Mouse (Mus musculus): ENCODE data around the gene Actl10. TPM values are rescaled to one million over a fixed set of nuclear protein-coding genes. Genes with fewer than 3 reads are reported as not detected.

The Actl10 gene
- polyA plus RNA-seq (2015; fragmentation: Nextera tagmentation; extraction: Ambion mirVana) = 0.09 TPM in 1 of 2 replicates, not detected in the other

- H3K4me1 ChIP-seq (ENCODE audit: control insufficient read depth, insufficient read depth, low read length) = peaks cover 13% of the 10 kb centered on the region
- H3K9ac ChIP-seq (ENCODE audit: low read depth, low read length) = no peak within 1 kb of the TSS
- H3K27ac ChIP-seq (ENCODE audit: low read length) = no peak within 1 kb of the TSS
- peak within 1 kb of the TSS; percentile 28 for H3K4me2 ChIP-seq (ENCODE audit: low read depth, low read length)
- no peaks in the 10 kb centered on the region for H3K36me3 ChIP-seq (ENCODE audit: control insufficient read depth, insufficient read depth, low read length)
- peaks cover 11% of the 10 kb centered on the region for H3K27me3 ChIP-seq (replicated peaks; ENCODE audit: control insufficient read depth, insufficient read depth, low read length)
- peak within 1 kb of the TSS; percentile 2; the same call in 1 of the 2 replicates for H3K4me3 ChIP-seq (ENCODE audit: low read length)
- no peaks in the 10 kb centered on the region for H3K9me3 ChIP-seq (ENCODE audit: control insufficient read depth, low read length)
- WGBS = 80% methylated on average over 4 of the region's 4 CpGs
- no peak for ATAC-seq
Measured at GRCm38 (mm10) chr2:154551476-154551875, at the start of gene Actl10. TSS of gene Actl10 (plus strand) at chr2:154551776.

DNA sequence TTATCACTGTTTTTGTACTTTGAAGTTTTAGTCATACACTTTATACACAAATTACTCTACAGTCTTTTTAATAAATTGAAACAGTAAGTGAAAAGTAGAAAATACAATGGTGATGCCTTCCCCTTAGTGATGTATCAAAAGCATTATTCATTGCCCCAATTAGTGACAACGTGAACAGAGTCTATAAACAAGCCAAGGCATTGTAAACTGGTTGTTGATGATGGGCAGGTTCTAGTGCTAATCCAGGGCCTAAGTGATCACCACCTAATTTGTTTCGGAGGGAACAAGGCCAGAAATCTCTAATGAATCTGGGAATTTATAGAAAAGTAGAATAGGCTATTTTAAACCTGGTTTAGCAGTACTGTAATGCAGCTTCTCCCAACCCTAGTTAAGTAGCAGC, 44.5 kb upstream of the Actl10 start:
- Histone ChIP-seq H3K9me3 (ENCODE audit: control insufficient read depth, low read length) (no peaks in the 10 kb centered on the region), H3K4me3 (ENCODE audit: low read length) (no peak overlapping the region), H3K27me3 (replicated peaks; ENCODE audit: control insufficient read depth, insufficient read depth, low read length) (no peaks in the 10 kb centered on the region), H3K9ac (ENCODE audit: low read depth, low read length) (no peak overlapping the region), H3K4me2 (ENCODE audit: low read depth, low read length) (no peak overlapping the region), H3K27ac (ENCODE audit: low read length) (no peak overlapping the region; the same call in 1 of the 2 replicates), H3K4me1 (ENCODE audit: control insufficient read depth, insufficient read depth, low read length) (0 out of 2 replicates have a peak, but pooled peaks cover 6% of the 10 kb centered on the region), H3K36me3 (ENCODE audit: control insufficient read depth, insufficient read depth, low read length) (no peaks in the 10 kb centered on the region)
- no peak for ATAC-seq
- WGBS = 63% methylated on average over 2 of the region's 2 CpGs

DNA sequence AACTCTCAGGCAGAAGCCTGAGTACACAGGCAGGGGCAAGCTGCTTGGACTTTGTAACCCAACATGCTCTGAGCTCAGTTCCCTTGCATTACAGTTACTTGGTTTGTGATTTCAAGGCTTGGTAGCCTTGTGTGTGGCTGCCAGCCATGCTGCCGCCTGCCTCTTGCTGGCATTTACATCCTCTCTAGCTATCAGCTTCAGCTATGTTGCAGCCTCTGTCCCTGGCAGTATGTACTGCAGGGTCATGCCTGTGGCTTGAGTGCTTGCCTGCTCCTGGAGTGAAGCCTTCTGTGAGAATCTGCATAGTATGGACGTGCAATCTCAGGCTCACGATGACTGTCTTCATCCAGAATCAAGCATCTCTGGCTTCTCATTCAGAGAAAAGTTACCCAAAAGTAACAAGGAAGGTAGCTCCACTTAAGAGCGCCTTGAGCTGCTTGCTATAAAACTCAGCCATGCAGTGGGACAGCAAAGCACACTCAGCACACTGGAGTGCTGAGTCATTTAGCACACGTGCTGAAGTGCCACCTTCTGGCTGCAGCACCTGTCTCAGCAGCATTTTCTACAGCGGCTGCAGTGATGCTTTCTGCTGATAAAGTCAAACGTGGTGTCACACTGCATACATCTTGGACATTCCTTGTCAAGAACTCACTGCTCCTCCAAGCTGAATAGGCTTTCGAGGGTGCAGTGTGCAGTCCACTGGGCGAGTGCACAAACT, 43.9 kb upstream of the Actl10 start:
- Histone ChIP-seq H3K4me3 (ENCODE audit: low read length) (no peak overlapping the region), H3K27me3 (replicated peaks; ENCODE audit: control insufficient read depth, insufficient read depth, low read length) (no peaks in the 10 kb centered on the region), H3K27ac (ENCODE audit: low read length) (no peak overlapping the region), H3K9me3 (ENCODE audit: control insufficient read depth, low read length) (no peaks in the 10 kb centered on the region), H3K9ac (ENCODE audit: low read depth, low read length) (no peak overlapping the region), H3K4me2 (ENCODE audit: low read depth, low read length) (no peak overlapping the region), H3K36me3 (ENCODE audit: control insufficient read depth, insufficient read depth, low read length) (no peaks in the 10 kb centered on the region), H3K4me1 (ENCODE audit: control insufficient read depth, insufficient read depth, low read length) (0 out of 2 replicates have a peak, but pooled peaks cover 6% of the 10 kb centered on the region)
- peak; percentile 88 for ATAC-seq
- WGBS = 65% methylated on average over 9 of the region's 9 CpGs

DNA sequence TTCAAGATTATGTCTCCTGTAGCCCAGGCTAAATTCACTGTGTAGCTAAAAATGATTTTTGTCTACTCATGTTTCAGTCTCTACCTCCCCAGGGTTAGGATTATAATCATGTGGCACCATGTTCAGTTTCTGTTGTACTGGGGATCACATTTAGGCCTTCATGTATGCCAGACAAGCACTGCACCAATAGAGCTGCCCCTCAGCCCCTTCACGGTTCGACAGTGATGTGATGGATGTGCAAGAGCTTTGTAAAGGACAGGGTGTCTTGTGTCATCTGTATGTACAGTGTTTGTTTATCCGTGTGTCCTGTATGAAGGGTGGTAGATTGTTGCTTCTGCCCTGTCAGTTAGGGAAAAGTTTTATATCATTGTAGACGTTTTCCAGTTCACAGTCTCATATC, 43.1 kb upstream of the Actl10 start:
- 0 out of 2 replicates have a peak, but pooled peaks cover 6% of the 10 kb centered on the region for H3K4me1 ChIP-seq (ENCODE audit: control insufficient read depth, insufficient read depth, low read length)
- no peaks in the 10 kb centered on the region for H3K9me3 ChIP-seq (ENCODE audit: control insufficient read depth, low read length)
- H3K27me3 ChIP-seq (replicated peaks; ENCODE audit: control insufficient read depth, insufficient read depth, low read length) = no peaks in the 10 kb centered on the region
- no peak overlapping the region for H3K27ac ChIP-seq (ENCODE audit: low read length)
- ATAC-seq = no peak
- no peak overlapping the region for H3K4me2 ChIP-seq (ENCODE audit: low read depth, low read length)
- H3K9ac ChIP-seq (ENCODE audit: low read depth, low read length) = no peak overlapping the region
- WGBS = 87% methylated on average over 4 of the region's 4 CpGs
- H3K4me3 ChIP-seq (ENCODE audit: low read length) = no peak overlapping the region
- no peaks in the 10 kb centered on the region for H3K36me3 ChIP-seq (ENCODE audit: control insufficient read depth, insufficient read depth, low read length)

GRCm38 (mm10) chr2:154510141-154510540, 41.4 kb upstream of the Actl10 start:
- ATAC-seq = no peak
- Histone ChIP-seq H3K4me2 (ENCODE audit: low read depth, low read length) (no peak overlapping the region), H3K4me1 (ENCODE audit: control insufficient read depth, insufficient read depth, low read length) (0 out of 2 replicates have a peak, but pooled peaks cover 6% of the 10 kb centered on the region), H3K9ac (ENCODE audit: low read depth, low read length) (no peak overlapping the region), H3K9me3 (ENCODE audit: control insufficient read depth, low read length) (no peaks in the 10 kb centered on the region), H3K27me3 (replicated peaks; ENCODE audit: control insufficient read depth, insufficient read depth, low read length) (no peaks in the 10 kb centered on the region), H3K27ac (ENCODE audit: low read length) (no peak overlapping the region), H3K36me3 (ENCODE audit: control insufficient read depth, insufficient read depth, low read length) (no peaks in the 10 kb centered on the region), H3K4me3 (ENCODE audit: low read length) (no peak overlapping the region)
- WGBS = 89% methylated on average over 3 of the region's 3 CpGs

DNA sequence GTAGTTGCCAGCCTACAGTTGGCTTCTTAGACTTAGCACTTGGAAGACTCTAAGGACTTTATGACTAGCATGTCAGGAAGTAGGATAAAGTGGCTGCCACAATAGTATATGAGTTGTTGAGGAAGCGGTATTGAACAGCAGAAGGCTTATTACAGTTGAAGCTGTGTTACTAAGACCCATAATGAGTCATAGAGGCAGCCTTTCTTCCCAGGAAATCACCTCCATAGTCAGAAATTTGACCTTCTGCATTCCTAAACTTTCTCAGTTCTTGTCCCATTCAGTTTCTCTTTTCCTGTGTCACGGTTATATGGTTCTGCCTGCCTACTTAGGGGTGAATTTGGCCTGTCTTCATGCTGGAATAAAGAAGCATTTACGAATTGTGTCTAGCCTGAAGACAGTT, 34.6 kb upstream of the Actl10 start:
- no peak for ATAC-seq
- no peaks in the 10 kb centered on the region for H3K4me1 ChIP-seq (ENCODE audit: control insufficient read depth, insufficient read depth, low read length)
- no peak overlapping the region for H3K4me2 ChIP-seq (ENCODE audit: low read depth, low read length)
- 83% methylated on average over 3 of the region's 3 CpGs for WGBS
- no peaks in the 10 kb centered on the region for H3K9me3 ChIP-seq (ENCODE audit: control insufficient read depth, low read length)
- H3K27ac ChIP-seq (ENCODE audit: low read length) = no peak overlapping the region
- H3K4me3 ChIP-seq (ENCODE audit: low read length) = no peak overlapping the region
- peaks cover 6% of the 10 kb centered on the region; the same call in 1 of the 2 replicates for H3K36me3 ChIP-seq (ENCODE audit: control insufficient read depth, insufficient read depth, low read length)
- H3K9ac ChIP-seq (ENCODE audit: low read depth, low read length) = no peak overlapping the region
- no peaks in the 10 kb centered on the region for H3K27me3 ChIP-seq (replicated peaks; ENCODE audit: control insufficient read depth, insufficient read depth, low read length)

DNA sequence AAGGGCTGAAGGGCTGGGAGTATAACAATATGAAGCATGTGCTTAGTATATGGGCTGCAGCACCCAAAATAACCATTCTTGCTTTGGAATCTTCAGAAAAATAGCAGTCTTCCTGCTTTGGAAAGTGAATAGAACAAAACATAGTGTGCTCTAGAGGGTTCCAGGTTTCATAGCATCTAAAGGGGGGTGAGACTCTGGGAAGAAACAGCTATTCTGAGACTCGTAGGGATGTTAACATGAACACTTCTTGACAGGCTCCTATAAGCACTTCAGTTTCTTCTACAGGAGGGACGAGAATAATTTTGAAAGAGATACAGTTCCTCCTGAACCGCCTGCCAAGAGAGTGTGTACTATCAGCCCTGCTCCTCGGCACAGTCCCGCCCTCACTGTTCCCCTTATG, 34.2 kb upstream of the Actl10 start:
- H3K4me2 ChIP-seq (ENCODE audit: low read depth, low read length) = no peak overlapping the region
- H3K9me3 ChIP-seq (ENCODE audit: control insufficient read depth, low read length) = no peaks in the 10 kb centered on the region
- no peak overlapping the region for H3K4me3 ChIP-seq (ENCODE audit: low read length)
- no peak overlapping the region for H3K27ac ChIP-seq (ENCODE audit: low read length)
- 85% methylated on average over 5 of the region's 5 CpGs for WGBS
- H3K9ac ChIP-seq (ENCODE audit: low read depth, low read length) = no peak overlapping the region
- H3K4me1 ChIP-seq (ENCODE audit: control insufficient read depth, insufficient read depth, low read length) = no peaks in the 10 kb centered on the region
- no peak for ATAC-seq
- H3K36me3 ChIP-seq (ENCODE audit: control insufficient read depth, insufficient read depth, low read length) = peaks cover 6% of the 10 kb centered on the region; the same call in 1 of the 2 replicates
- H3K27me3 ChIP-seq (replicated peaks; ENCODE audit: control insufficient read depth, insufficient read depth, low read length) = no peaks in the 10 kb centered on the region

DNA sequence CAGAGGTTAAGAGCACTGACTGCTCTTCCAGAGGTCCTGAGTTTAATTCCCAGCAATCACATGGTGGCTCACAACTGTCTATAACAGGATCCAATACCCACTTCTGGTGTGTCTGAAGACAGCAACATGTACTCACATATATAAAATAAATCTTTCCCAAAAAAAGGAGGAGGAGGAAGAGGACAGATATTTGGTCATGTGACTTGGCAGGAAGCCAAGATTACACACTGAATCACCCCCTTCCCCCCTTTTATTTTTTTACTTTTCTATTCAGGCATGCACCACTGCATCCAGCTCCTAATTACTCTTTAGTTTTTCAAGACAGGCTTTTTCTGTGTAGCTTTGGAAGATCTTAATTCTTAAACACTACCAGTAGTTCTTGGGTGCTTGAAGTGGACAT, 30.1 kb upstream of the Actl10 start:
- Histone ChIP-seq H3K9ac (ENCODE audit: low read depth, low read length) (no peak overlapping the region), H3K4me3 (ENCODE audit: low read length) (no peak overlapping the region), H3K4me2 (ENCODE audit: low read depth, low read length) (no peak overlapping the region), H3K27ac (ENCODE audit: low read length) (no peak overlapping the region), H3K9me3 (ENCODE audit: control insufficient read depth, low read length) (no peaks in the 10 kb centered on the region), H3K4me1 (ENCODE audit: control insufficient read depth, insufficient read depth, low read length) (no peaks in the 10 kb centered on the region), H3K36me3 (ENCODE audit: control insufficient read depth, insufficient read depth, low read length) (peaks cover 10% of the 10 kb centered on the region; the same call in 1 of the 2 replicates), H3K27me3 (replicated peaks; ENCODE audit: control insufficient read depth, insufficient read depth, low read length) (no peaks in the 10 kb centered on the region)
- ATAC-seq = no peak

- Histone ChIP-seq H3K9ac (ENCODE audit: low read depth, low read length) (no peak overlapping the region), H3K36me3 (ENCODE audit: control insufficient read depth, insufficient read depth, low read length) (peaks cover 10% of the 10 kb centered on the region; the same call in 1 of the 2 replicates), H3K4me3 (ENCODE audit: low read length) (no peak overlapping the region), H3K4me1 (ENCODE audit: control insufficient read depth, insufficient read depth, low read length) (no peaks in the 10 kb centered on the region), H3K27ac (ENCODE audit: low read length) (no peak overlapping the region), H3K4me2 (ENCODE audit: low read depth, low read length) (no peak overlapping the region), H3K9me3 (ENCODE audit: control insufficient read depth, low read length) (no peaks in the 10 kb centered on the region), H3K27me3 (replicated peaks; ENCODE audit: control insufficient read depth, insufficient read depth, low read length) (no peaks in the 10 kb centered on the region)
- ATAC-seq = no peak
- 88% methylated on average over 5 of the region's 5 CpGs for WGBS
Measured at GRCm38 (mm10) chr2:154522334-154522733, 29.2 kb upstream of the Actl10 start.
